Mouse (Mus musculus) thymus, adult 2 months (tissue): ENCODE measurements around the gene Ptger4.

Source experiments
- CTCF ChIP-seq: fragments of 200-500 bp; IDR thresholded peaks from 2 replicates; pipeline ENCODE4 v1.5.1; 2012; ENCODE audit warnings: mild to moderate bottlenecking, control low read depth, low read length, moderate library complexity, borderline replicate concordance; ENCODE audit not compliant: control insufficient read depth, poor library complexity, insufficient read depth; ENCODE audit errors: extremely low read depth
- POLR2A ChIP-seq: fragments of 200-500 bp; IDR thresholded peaks from 2 replicates; pipeline ENCODE4 v1.6.1; 2012; ENCODE audit warnings: mild to moderate bottlenecking, low read length, control low read depth, moderate library complexity; ENCODE audit not compliant: control insufficient read depth, poor library complexity, insufficient read depth; ENCODE audit errors: extremely low read depth

GRCm38 (mm10) chr15:5205222-5205621, 38.8 kb downstream of the Ptger4 start:
- no peak for TF ChIP-seq CTCF
- TF ChIP-seq POLR2A, result no peak
